Mouse (Mus musculus) testis, postnatal 14 days (tissue): ENCODE results near the gene Rbck1.

ENCODE experiments used
- DNase-seq: peaks from one replicate; pipeline ENCODE4 v3.0.0; 2021; ENCODE audit warnings: low spot score

Rbck1 gene

DNA sequence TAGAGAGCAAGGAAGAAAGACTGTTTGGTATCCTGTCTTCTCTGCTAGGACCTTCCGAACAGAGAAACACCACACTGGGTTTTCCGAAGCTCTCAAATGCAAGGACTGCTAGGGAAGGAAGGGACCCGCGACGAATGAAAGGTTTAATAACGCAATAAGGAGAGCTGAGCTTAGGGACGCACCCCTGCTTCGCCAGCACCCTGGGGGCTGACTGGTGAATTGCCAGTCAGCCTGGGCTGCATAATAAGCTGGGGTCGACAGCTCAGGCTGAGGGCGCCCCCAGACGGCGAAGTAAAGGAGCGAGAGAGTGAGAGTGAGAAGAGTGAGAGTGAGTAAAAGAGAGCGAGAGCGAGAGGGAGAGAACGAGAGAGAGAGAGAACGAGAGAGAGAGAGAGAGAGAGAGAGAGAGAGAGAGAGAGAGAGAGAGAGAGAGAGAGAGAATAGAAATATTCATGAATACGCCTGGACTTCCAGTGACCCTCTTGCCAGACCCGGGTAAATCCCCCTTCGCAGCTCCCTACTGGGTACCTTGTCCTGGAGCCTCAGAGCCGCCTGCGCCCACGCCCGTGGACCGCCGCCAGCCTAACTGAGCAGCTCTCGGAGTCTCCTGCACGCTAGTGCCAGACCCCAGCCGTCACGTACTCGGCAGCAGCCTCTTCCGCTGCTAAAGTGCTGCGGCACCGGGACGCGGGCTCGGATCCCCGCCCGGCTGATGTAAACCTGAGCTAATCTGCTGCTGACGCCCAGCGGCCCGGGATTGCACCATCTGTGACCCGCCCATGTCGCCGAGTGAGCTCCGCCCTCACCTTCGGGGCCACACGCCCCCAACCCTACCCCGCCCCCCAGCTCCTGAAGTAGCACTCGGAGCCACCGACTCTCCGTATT, 11.1 kb upstream of the Rbck1 start, which contains the start of gene Trib3:
Trib3 (minus strand) TSS at position 704 of the 885 bp plus-strand sequence.
- DNase-seq, result peak; percentile 70

DNA sequence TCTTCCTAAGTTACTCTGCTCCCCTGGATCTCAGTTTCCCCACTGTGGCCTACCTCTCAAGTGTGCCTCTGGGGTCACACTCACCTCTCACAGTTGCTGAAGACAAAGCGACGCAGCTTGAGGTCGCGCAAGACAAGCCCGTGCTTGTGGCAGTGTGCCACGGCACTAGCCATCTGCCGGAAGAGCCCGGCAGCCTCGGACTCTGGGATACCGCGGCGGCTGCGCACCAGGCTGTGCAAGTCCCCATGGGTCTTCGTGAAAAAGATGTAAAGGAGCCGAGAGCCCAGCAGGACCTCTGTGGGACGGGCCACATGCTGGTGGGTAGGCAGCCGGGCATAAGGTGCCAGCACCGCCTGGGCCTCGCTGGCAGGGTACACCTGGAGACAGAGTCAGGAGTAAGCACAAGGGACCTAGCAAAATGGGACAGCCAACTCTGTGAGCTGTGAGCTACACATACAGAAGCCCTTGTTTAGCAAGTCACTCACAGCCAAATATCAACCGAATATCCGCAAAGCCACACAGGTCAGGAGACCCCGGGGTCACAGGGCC, 7.3 kb upstream of the Rbck1 start:
- no peak for DNase-seq

- no peak for DNase-seq
These were observed 5.9 kb upstream of the Rbck1 start for GRCm38 (mm10) chr2:152338319-152338718.

- no peak for DNase-seq
These were observed 5.2 kb upstream of the Rbck1 start for GRCm38 (mm10) chr2:152337591-152338212.

DNA sequence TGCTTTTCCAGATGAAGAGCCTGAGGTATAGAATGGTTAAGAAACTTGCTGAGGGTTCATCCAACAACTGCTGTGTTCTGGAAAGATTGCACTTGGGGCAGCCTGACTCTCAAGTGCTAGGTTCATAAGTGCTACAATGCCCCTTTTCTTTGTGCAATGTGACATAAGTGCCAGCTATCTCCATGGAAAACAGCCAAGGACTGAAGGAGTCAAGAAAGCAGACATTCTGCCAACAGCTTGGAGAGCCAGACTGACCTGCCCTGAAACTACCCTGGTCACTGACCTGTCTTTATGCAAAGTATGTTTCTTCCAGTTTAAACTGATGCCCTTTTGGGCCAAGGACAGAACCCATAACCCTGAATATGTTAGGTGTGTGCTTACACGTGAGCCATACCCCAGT, 4.4 kb upstream of the Rbck1 start:
- peak; percentile 50 for DNase-seq

DNA sequence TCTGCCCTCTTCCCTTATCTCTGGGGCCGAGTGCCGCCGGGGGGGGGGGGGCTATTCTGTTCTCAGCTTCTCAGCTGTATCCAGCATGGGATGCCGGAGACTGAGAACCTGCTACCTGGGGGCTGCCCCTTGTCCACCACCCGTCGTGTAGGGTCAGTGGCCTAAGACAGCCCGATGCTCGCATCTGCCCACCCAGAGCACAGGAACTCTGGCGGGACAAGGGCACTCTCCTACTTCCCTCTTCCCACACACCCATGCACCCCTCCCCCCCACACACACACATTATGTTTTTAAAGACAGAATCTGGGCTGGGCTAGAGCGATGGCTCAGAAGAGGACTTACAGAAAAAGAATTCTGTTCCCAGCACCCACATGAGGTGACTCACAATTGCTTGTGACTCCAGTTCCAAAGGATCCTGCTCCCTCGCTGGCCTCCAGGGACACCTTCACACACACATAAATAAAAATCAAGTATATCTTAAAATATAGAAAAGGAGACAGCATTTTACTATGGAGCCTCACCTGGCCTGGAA, 2.9 kb upstream of the Rbck1 start:
- no peak for DNase-seq

DNA sequence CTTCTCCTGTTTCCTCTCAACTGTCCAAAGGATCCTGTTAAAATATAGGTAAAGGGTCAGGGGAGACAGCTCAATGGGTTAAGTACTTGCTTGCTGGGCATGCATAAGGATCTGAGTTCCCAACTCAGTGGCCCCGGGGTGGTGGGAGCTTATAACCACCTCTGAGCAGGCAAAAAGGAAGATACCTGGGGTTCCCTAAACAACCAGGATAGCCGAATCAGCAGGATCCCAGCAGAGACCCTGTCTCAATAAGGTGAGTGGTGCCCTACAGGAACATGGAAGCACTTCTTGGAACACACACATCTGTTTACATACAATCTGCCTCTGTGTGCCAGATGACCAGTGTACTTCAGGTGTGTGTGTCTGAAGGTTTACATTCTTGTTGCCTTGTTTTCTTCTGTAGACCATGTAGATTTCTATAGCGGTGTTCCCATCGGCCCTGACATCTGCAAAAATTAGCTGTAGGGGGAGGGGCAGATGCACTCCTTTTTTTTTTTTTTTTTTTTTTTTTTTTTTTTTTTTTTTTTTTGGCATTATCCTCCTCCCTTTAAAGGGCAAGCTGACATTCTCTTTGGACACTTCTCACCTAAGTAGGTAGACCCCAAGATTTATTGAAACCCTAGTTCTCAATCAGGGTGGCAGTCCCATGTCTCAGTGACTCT, 1.0 kb upstream of the Rbck1 start:
- DNase-seq, result no peak

- DNase-seq, result no peak
These were observed 1.5 kb downstream of the Rbck1 start for GRCm38 (mm10) chr2:152330858-152331423.

DNA sequence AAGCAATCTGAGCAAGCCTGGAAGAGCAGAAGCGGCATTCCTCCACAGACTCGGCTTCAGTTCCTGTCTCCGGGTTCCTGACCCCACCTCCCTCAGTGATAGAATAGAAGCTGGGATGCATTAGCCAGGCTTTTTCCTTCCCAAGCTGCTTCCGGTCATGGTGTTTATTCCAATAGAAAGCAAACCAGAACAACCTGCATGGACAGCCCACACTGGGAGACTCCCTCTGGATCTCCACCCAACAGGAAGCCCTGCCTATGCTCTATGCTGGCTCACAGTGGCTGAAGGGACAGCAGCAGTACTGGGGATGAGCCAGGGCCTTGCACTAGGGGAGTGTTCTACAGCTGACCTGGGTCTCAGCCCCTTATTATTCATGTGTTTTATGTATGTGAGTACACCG, 4.5 kb downstream of the Rbck1 start:
- DNase-seq, result no peak

DNA sequence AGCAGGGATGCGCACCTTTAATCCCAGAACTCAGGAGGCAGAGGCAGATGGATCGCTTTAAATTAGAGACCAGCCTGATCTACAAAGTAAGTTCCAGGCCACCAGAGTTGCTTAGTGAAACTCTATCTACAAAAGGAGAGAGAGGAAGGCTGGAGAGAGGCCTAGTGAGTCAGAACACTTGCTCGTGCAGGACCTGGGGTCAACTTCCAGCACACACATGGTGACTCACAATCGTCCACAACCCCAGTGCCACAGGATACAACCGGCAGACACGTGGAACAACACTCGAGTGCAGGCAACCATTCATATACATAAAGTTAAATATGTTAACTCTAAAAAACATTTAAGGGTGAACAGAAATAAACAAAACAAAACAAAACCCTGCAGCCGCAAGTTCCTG, 5.8 kb downstream of the Rbck1 start:
- no peak for DNase-seq

- no peak for DNase-seq
These were observed 6.3 kb downstream of the Rbck1 start for GRCm38 (mm10) chr2:152326157-152326556.

DNA sequence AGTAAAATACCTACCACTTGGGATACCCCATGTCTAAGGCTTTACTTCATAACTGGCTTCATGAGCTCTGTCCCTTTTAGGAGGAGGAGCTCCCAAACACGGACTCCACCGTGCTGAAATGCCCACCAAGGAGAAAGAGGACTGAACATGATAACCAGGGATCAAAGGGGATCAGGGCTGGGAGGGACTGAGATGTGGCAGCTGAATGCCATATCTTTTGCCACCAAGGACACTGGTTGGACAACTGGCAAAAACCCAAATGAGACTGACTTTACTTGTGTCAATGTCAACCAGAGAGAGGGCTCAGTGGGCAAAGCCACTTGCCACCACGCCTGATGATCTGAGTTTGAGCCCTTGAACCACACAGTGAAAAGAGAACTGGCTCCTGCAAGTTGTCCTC, 7.6 kb downstream of the Rbck1 start:
- no peak for DNase-seq

GRCm38 (mm10) chr2:152323971-152324370, 8.5 kb downstream of the Rbck1 start:
- DNase-seq, result no peak

DNA sequence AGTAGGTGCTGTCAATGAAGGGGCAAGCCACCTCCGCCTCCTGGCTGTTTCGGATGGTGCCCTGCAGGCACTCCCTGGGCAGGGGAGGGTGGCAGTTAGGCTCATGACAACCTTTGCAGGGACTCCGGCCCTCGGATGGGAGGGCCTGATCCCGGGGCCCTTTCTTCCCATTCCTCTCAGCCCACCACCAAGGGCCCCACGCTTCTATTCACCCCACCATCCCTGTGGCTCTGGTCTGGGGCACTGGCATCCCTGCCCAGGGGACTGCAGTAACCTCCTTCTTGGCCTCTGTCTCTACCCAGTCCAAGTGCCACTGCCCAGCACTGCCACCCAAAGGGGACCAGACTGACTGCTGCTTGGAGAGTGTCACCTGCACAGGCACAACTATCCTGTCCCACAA, 10.3 kb downstream of the Rbck1 start:
- DNase-seq, result no peak

- no peak for DNase-seq
These were observed 10.9 kb downstream of the Rbck1 start for GRCm38 (mm10) chr2:152321558-152321957.

DNA sequence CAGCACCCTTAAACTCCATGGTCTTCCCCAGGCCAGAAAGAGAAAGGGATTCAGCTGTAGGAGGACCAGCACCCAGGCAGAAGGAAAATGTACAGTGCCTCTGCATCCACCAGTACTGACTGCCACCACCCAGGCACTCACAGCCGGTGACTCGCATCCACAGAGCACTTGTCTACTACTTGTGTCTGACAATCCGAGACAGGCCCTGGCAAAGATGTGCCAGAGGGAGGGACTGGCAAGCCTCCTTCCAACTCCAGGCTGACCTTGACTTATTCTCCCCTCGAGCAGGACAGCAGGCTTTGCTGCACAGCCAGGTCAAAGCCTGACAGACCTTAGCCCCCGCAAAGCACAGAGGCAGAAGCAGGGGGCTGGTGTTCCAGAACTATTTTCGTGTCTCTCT, 15.4 kb downstream of the Rbck1 start:
- peak; percentile 38 for DNase-seq

DNA sequence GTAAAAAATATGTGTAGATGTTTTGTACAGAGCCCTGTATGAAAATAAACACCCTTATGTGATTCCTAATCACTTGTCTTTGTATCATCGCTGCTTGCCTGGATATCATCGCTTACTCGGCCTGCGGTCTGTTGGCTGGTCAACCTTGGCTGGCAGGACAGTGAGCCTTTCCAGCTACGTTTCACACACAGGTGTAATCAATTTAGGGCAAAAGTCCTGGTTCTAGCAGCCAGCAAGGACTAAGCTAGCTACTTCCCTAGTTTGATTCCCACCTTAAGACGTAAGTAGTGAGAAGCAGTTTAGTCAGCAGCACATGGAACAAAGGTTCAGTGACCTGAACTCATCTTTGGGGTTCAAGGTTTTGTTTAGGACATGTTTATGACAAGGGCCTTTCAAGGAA, 18.5 kb downstream of the Rbck1 start:
- no peak for DNase-seq

DNA sequence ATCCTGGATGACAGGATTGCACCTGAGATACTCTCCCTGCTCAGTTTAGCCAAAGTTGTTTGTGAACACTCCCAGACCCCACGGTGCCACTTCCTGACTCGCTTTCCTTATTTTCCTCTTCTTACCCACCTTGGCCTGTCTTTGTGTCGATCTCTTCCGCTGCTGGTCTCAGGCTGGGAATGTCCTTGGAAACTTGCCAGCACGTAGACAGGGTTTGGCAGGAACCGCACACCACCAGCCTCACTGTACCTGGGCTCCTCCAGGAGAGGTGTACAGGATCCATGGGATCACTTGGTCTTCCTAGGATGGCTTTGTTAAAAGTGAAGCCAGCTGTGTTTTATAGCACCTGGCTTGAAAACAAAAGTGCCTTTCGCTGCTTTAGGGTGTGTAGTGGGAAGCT, 19.5 kb downstream of the Rbck1 start:
- DNase-seq, result no peak

- no peak for DNase-seq
These were observed 25.3 kb downstream of the Rbck1 start for GRCm38 (mm10) chr2:152307186-152307585.

- no peak for DNase-seq
These were observed 27.0 kb downstream of the Rbck1 start for GRCm38 (mm10) chr2:152305480-152305879.

DNA sequence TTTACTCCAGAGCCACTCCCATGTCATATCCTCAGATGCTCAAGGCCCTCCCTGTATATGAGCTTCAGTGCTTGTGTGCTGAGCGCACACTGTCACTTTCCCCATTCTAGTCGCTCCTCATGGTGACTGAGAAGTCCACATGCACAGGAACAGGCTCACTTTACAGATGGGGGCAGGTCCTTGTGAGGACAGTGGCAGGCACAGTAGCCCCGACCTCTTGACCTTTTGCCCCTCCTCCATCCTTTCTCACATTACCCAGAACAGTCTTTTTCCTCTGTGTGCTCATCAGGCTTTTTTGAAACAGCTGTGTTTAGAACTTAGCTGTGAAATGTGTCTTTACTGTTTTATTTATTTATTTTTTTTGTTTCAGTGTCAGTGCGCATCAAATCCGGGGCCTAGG, 28.7 kb downstream of the Rbck1 start:
- no peak for DNase-seq

DNA sequence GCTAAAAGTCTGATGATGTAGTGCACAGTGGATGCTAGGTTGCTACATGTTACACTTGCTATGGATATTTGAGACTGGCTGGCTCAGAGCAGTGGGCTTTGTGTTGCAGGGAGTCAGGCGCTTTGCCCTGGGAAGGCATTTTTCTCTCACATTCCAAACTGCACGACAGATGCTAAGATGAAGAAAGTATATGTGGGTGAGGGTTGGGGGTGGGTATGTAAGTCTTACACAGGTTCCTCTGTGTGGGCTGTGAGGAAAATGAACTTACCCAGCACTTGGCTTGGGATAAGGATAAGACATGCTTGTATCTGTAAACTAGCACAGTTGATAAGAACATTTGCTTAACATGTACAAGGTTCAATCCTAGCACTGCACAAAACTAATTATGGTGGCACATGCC, 29.6 kb downstream of the Rbck1 start:
- DNase-seq, result no peak
